Mouse (Mus musculus) MEL (cell line): Measurements from ENCODE around the gene Gramd1b.

Source experiments
- CTCF ChIP-seq, 3 experiments: IDR thresholded peaks in 2 of 3; conservative IDR thresholded peaks in 1 of 3; 2 replicates each; pipeline ENCODE4 v1.5.1; 2011 to 2012; ENCODE audit warnings: low read length in 3 of 3, low read depth in 2 of 3, mild to moderate bottlenecking in 2 of 3, improper control_type of control experiment in 1 of 3, inconsistent platforms in 1 of 3, mixed read lengths in 1 of 3, moderate library complexity in 1 of 3; ENCODE audit not compliant: control insufficient read depth in 1 of 3, insufficient read depth in 1 of 3, poor library complexity in 1 of 3, severe bottlenecking in 1 of 3
- E2F4 ChIP-seq: IDR thresholded peaks from 2 replicates; pipeline ENCODE4 v1.6.1; 2011; ENCODE audit warnings: low read depth, low read length, improper control_type of control experiment, borderline replicate concordance
- EP300 ChIP-seq, 2 experiments: IDR thresholded peaks; 2 replicates each; pipeline ENCODE4 v1.6.1; 2011; ENCODE audit warnings: improper control_type of control experiment in 2 of 2, low read length in 2 of 2, low read depth in 1 of 2, mild to moderate bottlenecking in 1 of 2
- GABPA ChIP-seq: IDR thresholded peaks from 2 replicates; pipeline ENCODE4 v1.6.1; 2012; ENCODE audit warnings: low read depth, mild to moderate bottlenecking, inconsistent platforms, low read length, improper control_type of control experiment, moderate library complexity
- HCFC1 ChIP-seq: IDR thresholded peaks from 2 replicates; pipeline ENCODE4 v1.6.1; 2012; ENCODE audit warnings: low read depth, mild to moderate bottlenecking, inconsistent platforms, low read length, improper control_type of control experiment, moderate library complexity
- MAFK ChIP-seq: IDR thresholded peaks from 2 replicates; pipeline ENCODE4 v1.6.1; 2011; ENCODE audit warnings: low read depth, mild to moderate bottlenecking, low read length, improper control_type of control experiment, borderline replicate concordance
- POLR2A ChIP-seq, 2 experiments: IDR thresholded peaks; 2 replicates each; pipeline ENCODE4 v1.6.1; 2011 to 2012; ENCODE audit warnings: low read length in 2 of 2, mild to moderate bottlenecking in 2 of 2, control low read depth in 1 of 2, improper control_type of control experiment in 1 of 2, low read depth in 1 of 2, moderate library complexity in 1 of 2; ENCODE audit not compliant: control insufficient read depth in 1 of 2, insufficient read depth in 1 of 2, poor library complexity in 1 of 2
- RCOR1 ChIP-seq: IDR thresholded peaks from 2 replicates; pipeline ENCODE4 v1.6.1; 2012; ENCODE audit warnings: low read depth, mild to moderate bottlenecking, inconsistent platforms, low read length, improper control_type of control experiment
- USF2 ChIP-seq, 2 experiments: IDR thresholded peaks; 2 replicates each; pipeline ENCODE4 v1.6.1; 2011 to 2012; ENCODE audit warnings: improper control_type of control experiment in 2 of 2, low read length in 2 of 2, borderline replicate concordance in 1 of 2, inconsistent platforms in 1 of 2, low read depth in 1 of 2, mild to moderate bottlenecking in 1 of 2; ENCODE audit not compliant: insufficient read depth in 1 of 2
- ZNF384 ChIP-seq: IDR thresholded peaks from 2 replicates; pipeline ENCODE4 v1.6.1; 2012; ENCODE audit warnings: low read depth, mild to moderate bottlenecking, inconsistent platforms, low read length, improper control_type of control experiment

DNA sequence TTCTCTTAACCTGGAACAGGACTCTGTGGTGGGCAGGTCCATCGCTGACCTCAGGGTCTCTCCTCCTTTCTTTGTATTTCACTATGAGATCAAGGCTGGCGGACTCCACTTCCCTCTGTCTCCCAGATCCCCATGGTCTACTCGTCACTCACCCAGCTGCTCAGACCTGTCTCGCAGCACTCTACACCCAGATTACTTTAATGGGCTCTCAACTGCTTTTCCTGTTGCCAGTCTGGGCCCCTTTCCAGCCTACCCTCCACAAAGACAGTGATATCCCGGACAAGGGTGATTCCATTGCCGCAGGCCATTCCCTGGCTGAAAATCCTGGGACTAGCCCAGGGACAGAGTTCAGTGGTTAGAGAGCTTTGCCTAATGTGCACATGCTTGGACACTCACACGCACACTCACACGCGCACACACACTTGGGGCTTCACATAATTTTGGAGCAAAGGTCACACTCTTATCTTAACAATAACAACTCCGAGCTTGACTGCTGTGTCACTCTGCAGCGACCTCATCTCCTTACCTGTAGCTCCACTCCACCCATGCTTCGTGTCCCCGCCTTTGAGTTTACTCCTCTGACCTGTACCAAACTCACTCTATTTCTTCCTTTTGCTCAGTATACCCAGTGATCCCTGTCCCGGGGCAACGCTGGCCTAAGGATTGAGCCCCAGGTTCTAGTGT, 110.4 kb downstream of the Gramd1b start:
- TF ChIP-seq EP300 (IDR thresholded peaks at IDR 0.05; ENCODE audit: low read depth in 1 of 2, low read length in 2 of 2) (no peak), RCOR1 (no peak), CTCF (IDR thresholded peaks at IDR 0.05 in 2 of 3, conservative IDR thresholded peaks at IDR 0.05 in 1 of 3; ENCODE audit: control insufficient read depth in 1 of 3, insufficient read depth in 1 of 3, low read depth in 2 of 3, low read length in 3 of 3, poor library complexity in 1 of 3, severe bottlenecking in 1 of 3) (no peak), POLR2A (IDR thresholded peaks at IDR 0.05; ENCODE audit: control insufficient read depth in 1 of 2, insufficient read depth in 1 of 2, low read depth in 1 of 2, low read length in 2 of 2, poor library complexity in 1 of 2) (no peak), USF2 (IDR thresholded peaks at IDR 0.05; ENCODE audit: borderline replicate concordance in 1 of 2, insufficient read depth in 1 of 2, low read depth in 1 of 2, low read length in 2 of 2) (no peak), E2F4 (no peak), ZNF384 (no peak), MAFK (no peak), GABPA (no peak), HCFC1 (no peak)
